Mouse (Mus musculus): ENCODE results near the gene Zfr. TPM values are rescaled to one million over a fixed set of nuclear protein-coding genes. Genes with fewer than 3 reads are reported as not detected.
"Not testable (repeated sequence)": the region's sequence is repeated elsewhere in the genome, so short reads cannot be mapped to it uniquely, and the experiment has no call there.

The Zfr gene
- polyA plus RNA-seq, 1 experiment from 2014 or later, result 165 TPM

DNA sequence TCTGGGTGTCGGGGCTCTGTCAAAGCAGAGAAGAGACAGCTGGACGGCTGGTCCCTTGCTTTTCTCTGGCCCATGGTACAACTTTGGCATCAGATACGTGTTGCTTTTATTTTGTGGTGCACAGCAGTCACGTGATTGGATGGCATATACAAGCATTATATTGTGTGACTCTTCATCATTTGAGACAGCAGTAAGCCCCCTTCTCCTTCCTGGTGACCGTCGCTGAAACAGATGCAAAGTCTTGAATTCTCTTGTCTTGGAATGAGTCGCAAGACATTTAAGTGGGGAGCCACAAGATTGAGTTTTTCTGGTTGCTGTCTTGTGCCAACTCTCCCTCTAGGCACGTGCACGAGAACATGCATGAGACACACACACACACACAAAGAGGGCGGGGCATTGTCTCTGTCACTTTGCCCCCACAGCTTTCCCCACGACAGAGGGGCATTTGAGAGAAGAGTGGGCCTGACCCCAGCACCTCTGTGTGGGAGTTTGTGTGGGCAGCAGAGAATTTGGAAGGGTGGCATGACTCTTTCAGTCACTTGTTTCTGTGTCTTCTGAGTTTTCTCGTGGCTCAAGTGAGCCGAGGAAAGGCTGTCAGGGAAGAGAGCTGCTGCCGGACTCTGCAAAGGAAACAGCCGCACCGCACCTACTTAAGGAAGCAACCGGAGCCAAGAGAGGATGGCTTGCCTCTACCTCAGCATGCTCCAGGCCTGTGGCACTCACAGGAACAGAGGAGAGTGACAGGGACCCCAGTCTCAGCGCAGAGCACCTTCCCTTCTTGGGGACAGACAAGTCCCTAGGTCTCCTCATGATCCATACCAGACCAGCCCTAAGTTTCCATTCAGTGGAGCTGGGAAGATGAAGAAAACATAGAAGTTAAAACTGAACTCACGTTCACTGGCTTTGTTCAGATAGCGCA lies 77.4 kb downstream of the Zfr start:
- ATAC-seq (ENCODE audit: low FRiP score), result no peak
- H3K4me1 ChIP-seq (replicated peaks; ENCODE audit: control insufficient read depth, insufficient read depth, low read length), result no peaks in the 10 kb centered on the region
- WGBS, result 75% methylated on average over 20 of the region's 20 CpGs
- H3K27me3 ChIP-seq (ENCODE audit: control insufficient read depth, insufficient read depth, low read length), result no peaks in the 10 kb centered on the region
- H3K4me2 ChIP-seq (replicated peaks; ENCODE audit: low read depth, low read length), result no peak overlapping the region
- H3K9ac ChIP-seq (ENCODE audit: low read depth, low read length), result no peak overlapping the region
- no peak overlapping the region for H3K27ac ChIP-seq (ENCODE audit: low read depth, low read length)
- no peaks in the 10 kb centered on the region for H3K9me3 ChIP-seq (ENCODE audit: control insufficient read depth, low read length)
- H3K4me3 ChIP-seq (ENCODE audit: low read depth, low read length), result no peak overlapping the region
- H3K36me3 ChIP-seq (ENCODE audit: control insufficient read depth, insufficient read depth, low read length), result no peaks in the 10 kb centered on the region
- DNase-seq (ENCODE audit: low spot score), result no peak

DNA sequence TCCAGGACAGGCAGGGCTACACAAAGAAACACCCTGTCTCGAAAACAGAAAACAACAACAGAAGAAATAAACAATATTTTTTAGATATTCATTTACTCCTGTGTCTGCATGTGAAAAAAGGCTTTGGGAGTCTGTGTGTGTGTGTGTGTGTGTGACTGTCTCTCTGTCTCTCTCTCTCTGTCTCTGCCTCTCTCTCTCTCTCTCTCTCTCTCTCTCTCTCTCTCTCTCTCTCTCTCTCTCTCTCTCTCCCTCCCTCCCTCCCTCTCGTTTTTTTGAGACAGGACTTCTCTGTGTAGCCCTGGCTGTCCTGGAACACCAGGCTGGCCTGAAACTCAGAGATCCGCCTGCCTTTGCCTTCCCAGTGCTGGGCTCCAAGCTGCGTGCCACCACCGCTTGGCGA lies 78.3 kb downstream of the Zfr start:
- Histone ChIP-seq H3K27me3 (ENCODE audit: control insufficient read depth, insufficient read depth, low read length) (no peaks in the 10 kb centered on the region), H3K9me3 (ENCODE audit: control insufficient read depth, low read length) (no peaks in the 10 kb centered on the region), H3K36me3 (ENCODE audit: control insufficient read depth, insufficient read depth, low read length) (no peaks in the 10 kb centered on the region), H3K4me3 (ENCODE audit: low read depth, low read length) (no peak overlapping the region), H3K9ac (ENCODE audit: low read depth, low read length) (no peak overlapping the region), H3K27ac (ENCODE audit: low read depth, low read length) (no peak overlapping the region), H3K4me1 (replicated peaks; ENCODE audit: control insufficient read depth, insufficient read depth, low read length) (no peaks in the 10 kb centered on the region), H3K4me2 (replicated peaks; ENCODE audit: low read depth, low read length) (no peak overlapping the region)
- no peak for ATAC-seq (ENCODE audit: low FRiP score)
- WGBS, result 77% methylated on average over 5 of the region's 6 CpGs
- DNase-seq (ENCODE audit: low spot score), result no peak

DNA sequence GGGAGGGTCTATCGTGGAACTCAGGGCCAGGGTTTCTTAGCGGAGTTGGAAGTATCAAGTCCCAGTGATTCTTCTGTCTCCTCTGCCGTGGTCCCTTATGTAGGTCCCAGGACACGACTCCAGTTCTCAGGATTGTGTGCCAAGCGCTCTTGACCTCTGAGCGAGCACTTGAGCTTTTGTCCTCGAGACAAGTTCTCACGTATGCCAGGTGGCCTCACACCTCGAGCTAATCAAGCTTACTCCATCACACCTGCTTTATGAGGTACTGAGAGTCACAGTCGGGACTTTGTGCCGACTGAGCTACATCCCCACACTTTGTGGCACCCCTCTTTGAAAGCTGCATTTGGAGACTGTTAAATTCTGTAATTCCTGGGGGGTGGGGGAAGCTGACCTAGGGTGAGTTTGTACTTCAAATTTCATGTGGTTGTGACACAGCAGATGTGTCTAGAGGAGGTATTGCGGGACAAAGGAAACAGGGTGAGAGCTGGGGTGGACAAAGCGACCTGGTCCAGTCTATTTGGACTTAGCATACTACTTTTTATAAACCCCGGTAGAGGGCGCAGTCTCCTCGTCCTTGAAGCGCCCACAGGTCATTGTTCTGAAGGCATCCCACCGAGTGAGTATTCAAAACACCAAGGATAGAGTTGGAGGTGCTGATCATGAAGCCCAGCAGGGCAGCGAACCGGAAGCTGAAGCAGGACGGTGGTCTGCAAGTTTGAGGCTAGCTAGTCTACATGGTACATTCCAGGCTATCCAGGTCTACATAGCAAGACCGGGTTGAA lies 79.0 kb downstream of the Zfr start:
- no peak overlapping the region for H3K4me3 ChIP-seq (ENCODE audit: low read depth, low read length)
- no peaks in the 10 kb centered on the region for H3K36me3 ChIP-seq (ENCODE audit: control insufficient read depth, insufficient read depth, low read length)
- no peaks in the 10 kb centered on the region for H3K9me3 ChIP-seq (ENCODE audit: control insufficient read depth, low read length)
- no peak overlapping the region for H3K27ac ChIP-seq (ENCODE audit: low read depth, low read length)
- ATAC-seq (ENCODE audit: low FRiP score), result peak; percentile 84
- H3K4me2 ChIP-seq (replicated peaks; ENCODE audit: low read depth, low read length), result no peak overlapping the region
- no peaks in the 10 kb centered on the region for H3K27me3 ChIP-seq (ENCODE audit: control insufficient read depth, insufficient read depth, low read length)
- 39% methylated on average over 22 of the region's 22 CpGs for WGBS
- peak; percentile 86 for DNase-seq (ENCODE audit: low spot score)
- H3K4me1 ChIP-seq (replicated peaks; ENCODE audit: control insufficient read depth, insufficient read depth, low read length), result no peaks in the 10 kb centered on the region
- no peak overlapping the region for H3K9ac ChIP-seq (ENCODE audit: low read depth, low read length)

GRCm38 (mm10) chr15:12197361-12197760 lies 79.7 kb downstream of the Zfr start:
- Histone ChIP-seq H3K27ac (ENCODE audit: low read depth, low read length) (no peak overlapping the region), H3K4me1 (replicated peaks; ENCODE audit: control insufficient read depth, insufficient read depth, low read length) (no peaks in the 10 kb centered on the region), H3K27me3 (ENCODE audit: control insufficient read depth, insufficient read depth, low read length) (no peaks in the 10 kb centered on the region), H3K9me3 (ENCODE audit: control insufficient read depth, low read length) (no peaks in the 10 kb centered on the region), H3K4me2 (replicated peaks; ENCODE audit: low read depth, low read length) (no peak overlapping the region), H3K4me3 (ENCODE audit: low read depth, low read length) (no peak overlapping the region), H3K9ac (ENCODE audit: low read depth, low read length) (no peak overlapping the region), H3K36me3 (ENCODE audit: control insufficient read depth, insufficient read depth, low read length) (no peaks in the 10 kb centered on the region)
- ATAC-seq (ENCODE audit: low FRiP score) (no peak), DNase-seq (ENCODE audit: low spot score) (no peak)
- WGBS, result 93% methylated on average over 6 of the region's 6 CpGs

DNA sequence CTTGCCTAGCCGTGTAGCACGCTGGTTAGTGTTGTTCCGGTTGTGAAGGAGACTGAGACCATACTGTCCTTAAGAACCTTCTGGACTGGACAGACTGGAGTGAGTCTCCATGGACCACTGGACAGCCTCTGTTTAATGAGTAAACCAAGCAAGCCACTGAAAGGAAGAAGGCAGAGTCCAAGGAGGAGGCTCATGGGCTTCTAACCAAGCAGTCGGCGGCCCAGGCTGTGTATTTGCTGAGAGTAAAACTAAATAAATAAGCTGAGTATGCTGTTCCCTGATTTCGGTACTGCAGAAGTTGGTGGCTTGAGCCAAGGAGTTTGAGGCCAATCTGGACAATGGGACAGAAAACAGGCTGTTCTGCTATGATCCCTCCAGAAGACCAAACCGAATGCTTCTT lies 82.4 kb downstream of the Zfr start:
- Histone ChIP-seq H3K27me3 (ENCODE audit: control insufficient read depth, insufficient read depth, low read length) (no peaks in the 10 kb centered on the region), H3K27ac (ENCODE audit: low read depth, low read length) (no peak overlapping the region), H3K4me1 (replicated peaks; ENCODE audit: control insufficient read depth, insufficient read depth, low read length) (0 out of 2 replicates have a peak, but pooled peaks cover 2% of the 10 kb centered on the region), H3K4me2 (replicated peaks; ENCODE audit: low read depth, low read length) (no peak overlapping the region), H3K36me3 (ENCODE audit: control insufficient read depth, insufficient read depth, low read length) (no peaks in the 10 kb centered on the region), H3K9me3 (ENCODE audit: control insufficient read depth, low read length) (no peaks in the 10 kb centered on the region), H3K4me3 (ENCODE audit: low read depth, low read length) (no peak overlapping the region), H3K9ac (ENCODE audit: low read depth, low read length) (no peak overlapping the region)
- no peak for DNase-seq (ENCODE audit: low spot score)
- ATAC-seq (ENCODE audit: low FRiP score), result no peak
- WGBS, result 93% methylated on average over 7 of the region's 7 CpGs

DNA sequence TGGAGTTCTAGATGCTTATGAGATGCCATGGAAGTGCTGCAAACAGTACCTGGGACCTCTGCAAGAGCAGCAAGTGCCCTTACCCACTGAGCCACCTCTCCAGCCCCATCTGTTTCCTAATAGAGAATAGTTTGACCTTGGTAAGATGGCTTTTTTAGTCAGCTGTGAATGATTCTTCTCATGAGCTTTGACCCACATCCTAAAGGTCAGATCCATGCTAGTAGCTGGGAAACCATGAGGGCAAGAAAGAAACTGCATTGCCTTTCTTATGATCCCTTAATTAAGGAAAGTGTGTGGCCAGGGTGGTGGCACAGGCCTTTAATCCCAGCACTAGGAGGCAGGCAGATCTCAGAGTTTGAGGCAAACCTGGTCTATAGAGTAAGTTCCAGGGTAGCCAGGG lies 84.2 kb downstream of the Zfr start:
- no peak overlapping the region for H3K4me2 ChIP-seq (replicated peaks; ENCODE audit: low read depth, low read length)
- H3K4me1 ChIP-seq (replicated peaks; ENCODE audit: control insufficient read depth, insufficient read depth, low read length), result peaks cover 2% of the 10 kb centered on the region; the same call in 1 of the 2 replicates
- H3K9me3 ChIP-seq (ENCODE audit: control insufficient read depth, low read length), result no peaks in the 10 kb centered on the region
- no peak for ATAC-seq (ENCODE audit: low FRiP score)
- H3K27ac ChIP-seq (ENCODE audit: low read depth, low read length), result no peak overlapping the region
- H3K4me3 ChIP-seq (ENCODE audit: low read depth, low read length), result no peak overlapping the region
- H3K36me3 ChIP-seq (ENCODE audit: control insufficient read depth, insufficient read depth, low read length), result no peaks in the 10 kb centered on the region
- H3K27me3 ChIP-seq (ENCODE audit: control insufficient read depth, insufficient read depth, low read length), result no peaks in the 10 kb centered on the region
- no peak overlapping the region for H3K9ac ChIP-seq (ENCODE audit: low read depth, low read length)
- no peak for DNase-seq (ENCODE audit: low spot score)

- Histone ChIP-seq H3K4me1 (replicated peaks; ENCODE audit: control insufficient read depth, insufficient read depth, low read length) (peaks cover 2% of the 10 kb centered on the region; the same call in 1 of the 2 replicates), H3K27me3 (ENCODE audit: control insufficient read depth, insufficient read depth, low read length) (no peaks in the 10 kb centered on the region), H3K4me2 (replicated peaks; ENCODE audit: low read depth, low read length) (no peak overlapping the region), H3K4me3 (ENCODE audit: low read depth, low read length) (no peak overlapping the region), H3K27ac (ENCODE audit: low read depth, low read length) (no peak overlapping the region), H3K9ac (ENCODE audit: low read depth, low read length) (no peak overlapping the region), H3K36me3 (ENCODE audit: control insufficient read depth, insufficient read depth, low read length) (no peaks in the 10 kb centered on the region), H3K9me3 (ENCODE audit: control insufficient read depth, low read length) (no peaks in the 10 kb centered on the region)
- 80% methylated on average over 3 of the region's 3 CpGs for WGBS
- ATAC-seq (ENCODE audit: low FRiP score) (no peak), DNase-seq (ENCODE audit: low spot score) (no peak)
Measured at GRCm38 (mm10) chr15:12202456-12202855, 84.8 kb downstream of the Zfr start.

- H3K4me1 ChIP-seq (replicated peaks; ENCODE audit: control insufficient read depth, insufficient read depth, low read length); H3K36me3 ChIP-seq (ENCODE audit: control insufficient read depth, insufficient read depth, low read length); H3K27me3 ChIP-seq (ENCODE audit: control insufficient read depth, insufficient read depth, low read length); H3K9me3 ChIP-seq (ENCODE audit: control insufficient read depth, low read length); H3K9ac ChIP-seq (ENCODE audit: low read depth, low read length); H3K4me2 ChIP-seq (replicated peaks; ENCODE audit: low read depth, low read length); H3K4me3 ChIP-seq (ENCODE audit: low read depth, low read length); H3K27ac ChIP-seq (ENCODE audit: low read depth, low read length); DNase-seq (ENCODE audit: low spot score); ATAC-seq (ENCODE audit: low FRiP score): not testable (repeated sequence)
- WGBS, result 93% methylated on average over 5 of the region's 5 CpGs
Measured at GRCm38 (mm10) chr15:12203008-12203407, 85.4 kb downstream of the Zfr start.
